Mouse (Mus musculus): Measurements from ENCODE around the gene Tnfsf13. TPM values are rescaled to one million over a fixed set of nuclear protein-coding genes. Genes with fewer than 3 reads are reported as not detected.

The Tnfsf13 gene
- total and polyA plus RNA-seq, 3 experiments: 0.13 to 0.19 TPM; not detected in 1

GRCm38 (mm10) chr11:69670786-69671725 is 14.5 kb downstream of the Tnfsf13 start (continued):
- peak; percentile 92 for TF ChIP-seq ELF1 (IDR thresholded peaks at IDR 0.05; ENCODE audit: low read depth, low read length)
- TF ChIP-seq KAT2A (conservative IDR thresholded peaks at IDR 0.05; ENCODE audit: low read depth, low read length): peak; percentile 68; the same call in 1 of the 2 replicates
- TF ChIP-seq CHD2 (IDR thresholded peaks at IDR 0.05; ENCODE audit: low read length): peak; percentile 70
- no peak for TF ChIP-seq TAL1 (IDR thresholded peaks at IDR 0.05; ENCODE audit: low read length)
- peak; percentile 89; the same call in 1 of the 2 replicates for TF ChIP-seq ZMIZ1 (IDR thresholded peaks at IDR 0.05; ENCODE audit: low read depth, low read length)
- TF ChIP-seq RCOR1 (IDR thresholded peaks at IDR 0.05; ENCODE audit: low read depth, low read length): 0 out of 2 replicates have a peak, but pooled peaks have one; percentile 61
- TF ChIP-seq RAD21 (IDR thresholded peaks at IDR 0.05; ENCODE audit: low read depth, low read length): no peak
- TF ChIP-seq MAX (IDR thresholded peaks at IDR 0.05; ENCODE audit: low read length): peak; percentile 94
- TF ChIP-seq CHD1 (IDR thresholded peaks at IDR 0.05; ENCODE audit: low read depth, low read length): 0 out of 2 replicates have a peak, but pooled peaks have one; percentile 28
- TF ChIP-seq MXI1 (IDR thresholded peaks at IDR 0.05; ENCODE audit: low read depth, low read length): peak; percentile 98
- TF ChIP-seq SIN3A (IDR thresholded peaks at IDR 0.05; ENCODE audit: low read length): peak; percentile 92
- TF ChIP-seq ETS1 (IDR thresholded peaks at IDR 0.05; ENCODE audit: low read depth, low read length): peak; percentile 58
- TF ChIP-seq E2F4 (IDR thresholded peaks at IDR 0.05; ENCODE audit: borderline replicate concordance, low read depth, low read length): no peak
- TF ChIP-seq HCFC1 (IDR thresholded peaks at IDR 0.05; ENCODE audit: low read depth, low read length): peak; percentile 88
- no peak for TF ChIP-seq ZC3H11A (IDR thresholded peaks at IDR 0.05; ENCODE audit: low read depth, low read length)

- Histone ChIP-seq H3K9ac (ENCODE audit: control insufficient read depth, low read depth, low read length, poor library complexity, severe bottlenecking) (no peak overlapping the region), H3K27me3 (ENCODE audit: control insufficient read depth in 1 of 2, insufficient read depth in 2 of 2, low read length in 2 of 2) (no peaks in the 10 kb centered on the region), H3K27ac (ENCODE audit: control insufficient read depth, low read depth, low read length) (no peak overlapping the region), H3K9me3 (replicated peaks; ENCODE audit: insufficient read depth, low read length) (no peaks in the 10 kb centered on the region), H3K79me2 (ENCODE audit: control insufficient read depth, insufficient read depth, low read length, poor library complexity) (peaks cover 39% of the 10 kb centered on the region), H3K4me3 (ENCODE audit: control insufficient read depth in 1 of 2, insufficient read depth in 1 of 2, low read depth in 2 of 2, low read length in 2 of 2) (no peak overlapping the region), H3K4me1 (ENCODE audit: control insufficient read depth in 1 of 2, insufficient read depth in 2 of 2, low read length in 2 of 2) (peaks cover under 1 to 26% of the 10 kb centered on the region in 2 experiments), H3K36me3 (ENCODE audit: control insufficient read depth in 1 of 2, insufficient read depth in 2 of 2, low read length in 2 of 2) (peaks cover 13 to 29% of the 10 kb centered on the region in 2 experiments)
- DNase-seq (ENCODE audit: low read depth, low spot score): peak; percentile 64
- TF ChIP-seq HCFC1 (IDR thresholded peaks at IDR 0.05; ENCODE audit: low read depth, low read length) (no peak), JUND (IDR thresholded peaks at IDR 0.05; ENCODE audit: low read depth, low read length) (no peak), USF2 (IDR thresholded peaks at IDR 0.05; ENCODE audit: borderline replicate concordance in 1 of 2, insufficient read depth in 1 of 2, low read depth in 1 of 2, low read length in 2 of 2) (no peak), ZKSCAN1 (IDR thresholded peaks at IDR 0.05; ENCODE audit: low read depth, low read length) (no peak), RCOR1 (IDR thresholded peaks at IDR 0.05; ENCODE audit: low read depth, low read length) (no peak), ELF1 (IDR thresholded peaks at IDR 0.05; ENCODE audit: low read depth, low read length) (no peak), SMC3 (IDR thresholded peaks at IDR 0.05; ENCODE audit: low read depth, low read length) (no peak), ZNF384 (IDR thresholded peaks at IDR 0.05; ENCODE audit: low read depth, low read length) (no peak), POLR2AphosphoS5 (IDR thresholded peaks at IDR 0.05; ENCODE audit: borderline replicate concordance, low read depth, low read length) (no peak), MEF2A (IDR thresholded peaks at IDR 0.05; ENCODE audit: extremely low read depth, insufficient replicate concordance, low read depth, low read length, poor library complexity, severe bottlenecking) (no peak)
Observed at GRCm38 (mm10) chr11:69666665-69667005, 18.9 kb downstream of the Tnfsf13 start.

Data from MEL (cell line).